Mouse (Mus musculus): ENCODE results near the gene Etl4.
"Not testable (repeated sequence)": the region's sequence is repeated elsewhere in the genome, so short reads cannot be mapped to it uniquely, and the experiment has no call there.

The Etl4 gene

GRCm38 (mm10) chr2:20302517-20302916, 392.9 kb downstream of the Etl4 start:
- peak; percentile 55 for ATAC-seq (ENCODE audit: low TSS enrichment)

GRCm38 (mm10) chr2:20324954-20325353, 415.4 kb downstream of the Etl4 start:
- ATAC-seq (ENCODE audit: low TSS enrichment): peak; percentile 70

GRCm38 (mm10) chr2:20336176-20336575, 426.6 kb downstream of the Etl4 start:
- ATAC-seq (ENCODE audit: low TSS enrichment): no peak

GRCm38 (mm10) chr2:20339016-20339734, 429.6 kb downstream of the Etl4 start:
- ATAC-seq (ENCODE audit: low TSS enrichment): peak; percentile 59

GRCm38 (mm10) chr2:20339919-20340318, 430.3 kb downstream of the Etl4 start:
- ATAC-seq (ENCODE audit: low TSS enrichment): peak; percentile 69

GRCm38 (mm10) chr2:20346873-20347272, 437.3 kb downstream of the Etl4 start:
- ATAC-seq (ENCODE audit: low TSS enrichment): no peak

- ATAC-seq (ENCODE audit: low TSS enrichment): no peak
These were observed 439.7 kb downstream of the Etl4 start for GRCm38 (mm10) chr2:20349268-20349667.

- no peak for ATAC-seq (ENCODE audit: low TSS enrichment)
These were observed 443.2 kb downstream of the Etl4 start for GRCm38 (mm10) chr2:20352796-20353195.

GRCm38 (mm10) chr2:20377026-20377425, 467.4 kb downstream of the Etl4 start:
- ATAC-seq (ENCODE audit: low TSS enrichment): no peak

GRCm38 (mm10) chr2:20380874-20381273, 471.3 kb downstream of the Etl4 start:
- ATAC-seq (ENCODE audit: low TSS enrichment): not testable (repeated sequence)

- no peak for ATAC-seq (ENCODE audit: low TSS enrichment)
These were observed 484.5 kb downstream of the Etl4 start for GRCm38 (mm10) chr2:20394083-20394482.

- ATAC-seq (ENCODE audit: low TSS enrichment): peak; percentile 75; the same call in 1 of the 2 replicates
These were observed 487.4 kb downstream of the Etl4 start for GRCm38 (mm10) chr2:20396978-20397377.

- ATAC-seq (ENCODE audit: low TSS enrichment): no peak
These were observed 491.0 kb downstream of the Etl4 start for GRCm38 (mm10) chr2:20400556-20400955.

GRCm38 (mm10) chr2:20404395-20404794, 494.8 kb downstream of the Etl4 start:
- ATAC-seq (ENCODE audit: low TSS enrichment): no peak

- ATAC-seq (ENCODE audit: low TSS enrichment): peak; percentile 87
These were observed 497.5 kb downstream of the Etl4 start for GRCm38 (mm10) chr2:20407101-20407500.

GRCm38 (mm10) chr2:20414856-20415255, 505.3 kb downstream of the Etl4 start:
- no peak for ATAC-seq (ENCODE audit: low TSS enrichment)

- no peak for ATAC-seq (ENCODE audit: low TSS enrichment)
These were observed 507.5 kb downstream of the Etl4 start for GRCm38 (mm10) chr2:20416934-20417614.

- no peak for ATAC-seq (ENCODE audit: low TSS enrichment)
These were observed 508.4 kb downstream of the Etl4 start for GRCm38 (mm10) chr2:20417998-20418397.

- peak; percentile 83 for ATAC-seq (ENCODE audit: low TSS enrichment)
These were observed 510.4 kb downstream of the Etl4 start for GRCm38 (mm10) chr2:20419975-20420374.

- ATAC-seq (ENCODE audit: low TSS enrichment): peak; percentile 51; the same call in 1 of the 2 replicates
These were observed 512.7 kb downstream of the Etl4 start for GRCm38 (mm10) chr2:20422275-20422674.

- no peak; the same call in 1 of the 2 replicates for ATAC-seq (ENCODE audit: low TSS enrichment)
These were observed 524.1 kb downstream of the Etl4 start for GRCm38 (mm10) chr2:20433656-20434055.

GRCm38 (mm10) chr2:20435530-20435929, 526.0 kb downstream of the Etl4 start:
- ATAC-seq (ENCODE audit: low TSS enrichment): no peak

- ATAC-seq (ENCODE audit: low TSS enrichment): no peak
These were observed 533.2 kb downstream of the Etl4 start for GRCm38 (mm10) chr2:20442731-20443130.

Measured in frontal cortex, adult (tissue).